Mouse (Mus musculus): ENCODE measurements at regions not wholly inside any gene's neighbourhood (a gene's known extent, or its start where the extent isn't known, plus 50 kb on each side); places are given as distances from the start of the nearest gene placed in this dataset.

- DNase-seq (ENCODE audit: low read depth, low spot score), result no peak
These were observed 65.3 kb downstream of the Med10 start for GRCm38 (mm10) chr13:69867296-69868065.

GRCm38 (mm10) chr13:69896536-69896935 is 94.3 kb downstream of the Med10 start:
- DNase-seq (ENCODE audit: low read depth, low spot score), result no peak

GRCm38 (mm10) chr13:69901139-69901538 is 98.9 kb downstream of the Med10 start:
- no peak for DNase-seq (ENCODE audit: low read depth, low spot score)

- DNase-seq (ENCODE audit: low read depth, low spot score), result no peak
These were observed 104.8 kb downstream of the Med10 start for GRCm38 (mm10) chr13:69906802-69907537.

GRCm38 (mm10) chr13:69915796-69916195 is 113.6 kb downstream of the Med10 start:
- DNase-seq (ENCODE audit: low read depth, low spot score), result no peak

GRCm38 (mm10) chr13:69932695-69933550 is 130.7 kb downstream of the Med10 start:
- no peak for DNase-seq (ENCODE audit: low read depth, low spot score)

- DNase-seq (ENCODE audit: low read depth, low spot score), result no peak
These were observed 131.3 kb downstream of the Med10 start for GRCm38 (mm10) chr13:69933551-69933845.

- DNase-seq (ENCODE audit: low read depth, low spot score), result no peak
These were observed 137.6 kb downstream of the Med10 start for GRCm38 (mm10) chr13:69939791-69940190.

- no peak for DNase-seq (ENCODE audit: low read depth, low spot score)
These were observed 142.5 kb downstream of the Med10 start for GRCm38 (mm10) chr13:69944651-69945050.

- no peak for DNase-seq (ENCODE audit: low read depth, low spot score)
These were observed 144.4 kb downstream of the Med10 start for GRCm38 (mm10) chr13:69946615-69947014.

DNA sequence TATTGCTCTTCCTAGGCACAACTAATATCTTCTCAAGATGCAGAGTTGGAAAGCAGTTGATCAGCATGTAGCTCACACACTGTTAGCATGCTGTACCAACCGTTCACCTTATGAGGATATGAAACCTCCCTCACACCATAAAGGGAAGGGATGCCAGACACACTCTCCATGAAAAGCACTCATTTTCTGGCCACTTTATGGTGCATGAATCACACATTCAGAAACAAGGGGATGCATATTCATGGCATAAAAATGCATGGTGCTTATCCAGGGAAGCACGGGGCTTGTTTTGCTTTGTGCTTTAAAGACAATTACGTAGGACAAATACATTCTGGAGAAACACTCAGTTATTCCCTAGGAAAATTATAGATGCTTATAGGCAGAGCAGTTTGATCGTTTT is 149.9 kb downstream of the Med10 start:
- DNase-seq (ENCODE audit: low read depth, low spot score), result no peak

- DNase-seq (ENCODE audit: low read depth, low spot score), result no peak
These were observed 152.0 kb downstream of the Med10 start for GRCm38 (mm10) chr13:69954171-69954570.

DNA sequence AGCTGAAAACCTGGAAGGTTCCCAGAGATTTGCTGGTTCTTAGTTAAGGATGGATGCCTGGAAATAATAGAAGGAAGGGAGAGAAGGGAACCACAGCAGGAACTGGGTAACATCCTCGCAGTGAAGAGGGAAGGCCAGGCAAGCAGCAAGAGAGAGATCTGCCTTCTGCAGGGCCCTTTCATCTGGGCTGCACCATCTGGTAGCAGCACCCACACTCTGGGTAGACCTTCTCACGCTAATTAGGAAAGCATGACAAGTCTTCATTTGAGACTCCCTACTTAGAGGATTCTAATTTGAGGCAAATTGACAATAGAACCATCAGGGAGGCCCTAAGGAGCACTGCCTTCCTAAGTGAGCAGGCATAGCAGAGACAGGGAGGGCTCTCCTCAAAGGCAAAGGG is 153.3 kb downstream of the Med10 start:
- DNase-seq (ENCODE audit: low read depth, low spot score), result no peak

- no peak for DNase-seq (ENCODE audit: low read depth, low spot score)
These were observed 161.7 kb downstream of the Med10 start for GRCm38 (mm10) chr13:69963944-69964343.

DNA sequence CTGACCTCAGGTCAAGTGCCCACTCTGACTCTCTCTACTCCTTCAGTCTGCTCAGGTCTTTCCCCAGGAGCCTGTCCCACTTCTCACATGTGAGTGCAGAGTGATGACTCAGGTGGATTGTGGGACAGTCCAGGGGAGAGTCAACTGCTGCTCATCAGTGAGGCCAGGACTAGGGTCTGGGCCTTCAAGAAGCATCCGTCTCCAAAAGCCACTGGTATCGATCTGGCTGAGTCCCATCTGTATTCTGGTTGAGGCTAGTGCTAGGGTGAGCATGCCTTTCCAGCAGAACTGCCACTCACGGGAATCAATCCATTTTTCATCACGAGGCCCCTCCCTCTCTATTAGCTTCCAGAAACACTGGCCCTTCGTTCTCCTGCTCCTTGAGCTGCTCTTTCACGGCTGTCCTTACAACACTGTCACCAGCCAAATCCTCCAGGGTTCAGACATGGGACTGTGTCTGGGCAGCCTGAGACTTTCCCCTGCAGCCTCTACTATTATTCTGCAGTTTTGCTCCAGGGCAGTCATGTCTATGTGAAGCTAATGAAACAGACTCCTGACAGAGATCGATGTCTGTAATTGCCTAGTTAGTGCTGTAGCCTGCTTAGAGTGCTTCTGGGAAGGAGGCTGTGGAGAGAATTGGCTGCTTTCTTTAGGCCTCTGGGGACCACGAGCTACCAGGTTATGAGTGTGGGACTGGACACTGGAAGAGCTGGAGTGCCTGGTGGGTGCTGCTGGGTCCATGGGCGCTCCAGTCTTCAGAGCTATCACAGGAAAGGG is 169.3 kb downstream of the Med10 start:
- no peak for DNase-seq (ENCODE audit: low read depth, low spot score)

DNA sequence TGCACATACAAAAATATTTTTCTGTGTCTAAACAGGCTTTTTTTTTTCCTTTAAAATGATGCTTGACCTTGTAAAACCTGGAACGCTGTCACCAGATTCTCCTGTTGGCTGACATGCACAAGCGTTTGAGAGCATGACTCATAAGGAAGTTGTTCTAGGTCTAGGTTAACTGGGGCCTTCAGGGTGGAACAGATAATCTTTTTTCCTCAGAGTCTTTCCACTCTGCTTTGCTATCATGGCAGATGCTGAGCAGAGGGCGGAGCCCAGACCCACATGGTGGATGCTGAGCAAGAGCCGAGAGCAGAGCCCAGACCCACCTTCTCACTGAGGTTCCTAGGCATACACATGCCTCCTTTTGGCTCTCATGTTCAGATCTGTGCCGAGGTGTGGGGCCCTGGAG is 172.6 kb downstream of the Med10 start:
- DNase-seq (ENCODE audit: low read depth, low spot score), result no peak

DNA sequence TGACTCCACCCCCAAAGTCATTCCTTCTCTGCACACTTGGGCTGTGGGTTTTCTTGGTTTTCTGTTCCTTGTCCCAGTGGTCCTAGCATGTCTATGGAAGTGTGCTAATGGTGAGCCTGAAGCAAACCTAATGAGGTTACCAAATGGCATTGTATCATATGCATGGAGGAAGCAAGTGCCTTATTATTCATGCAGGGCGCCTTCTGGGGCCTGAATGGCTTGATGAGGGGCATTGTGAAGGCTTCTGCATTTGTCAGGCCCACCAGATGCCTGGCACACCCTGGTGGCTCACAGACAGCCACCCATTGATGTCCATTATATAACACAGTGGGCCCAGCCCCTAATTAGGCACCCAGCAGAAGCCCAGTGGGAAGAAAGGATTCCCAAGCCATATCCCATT is 182.0 kb downstream of the Med10 start:
- no peak for DNase-seq (ENCODE audit: low read depth, low spot score)

DNA sequence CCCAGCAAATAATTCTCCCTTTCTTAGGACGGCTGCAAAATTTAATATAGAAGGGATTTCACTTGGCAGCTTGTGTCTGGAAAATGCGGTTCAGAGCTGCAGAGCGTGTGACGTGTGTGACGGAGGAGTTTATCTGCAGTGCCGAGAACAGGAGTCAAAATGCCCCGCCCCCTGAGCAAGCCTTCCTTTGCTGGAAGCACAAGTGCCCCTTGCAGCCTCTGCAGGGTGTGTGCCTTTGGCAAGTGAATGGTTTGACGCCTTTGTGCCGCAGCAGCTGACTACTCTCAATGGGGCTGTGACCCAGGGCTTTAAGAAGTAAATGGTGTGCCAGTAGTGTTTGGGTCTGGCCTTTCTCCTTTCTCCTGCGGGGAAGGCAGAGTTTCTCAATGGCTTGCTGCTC is 185.0 kb downstream of the Med10 start:
- DNase-seq (ENCODE audit: low read depth, low spot score), result no peak

DNA sequence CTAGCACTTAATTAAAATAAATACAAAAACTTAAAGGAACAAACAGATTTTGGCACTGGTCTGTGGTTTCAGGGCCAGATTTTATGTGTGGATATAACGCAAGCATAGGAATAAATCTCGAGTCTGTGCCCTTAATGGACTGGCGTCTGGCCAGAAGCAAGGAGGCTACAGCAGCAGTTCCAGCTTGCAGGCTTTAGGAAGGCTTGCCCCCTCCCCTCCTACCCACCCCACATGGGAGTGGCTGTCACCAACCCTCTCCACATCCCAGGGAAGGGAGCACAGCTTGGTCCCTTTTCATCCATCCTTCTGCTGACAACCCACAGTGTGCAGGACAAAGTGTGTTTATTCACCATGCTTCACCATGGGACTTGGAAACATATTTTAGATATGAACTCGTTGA is 186.1 kb downstream of the Med10 start:
- no peak for DNase-seq (ENCODE audit: low read depth, low spot score)

DNA sequence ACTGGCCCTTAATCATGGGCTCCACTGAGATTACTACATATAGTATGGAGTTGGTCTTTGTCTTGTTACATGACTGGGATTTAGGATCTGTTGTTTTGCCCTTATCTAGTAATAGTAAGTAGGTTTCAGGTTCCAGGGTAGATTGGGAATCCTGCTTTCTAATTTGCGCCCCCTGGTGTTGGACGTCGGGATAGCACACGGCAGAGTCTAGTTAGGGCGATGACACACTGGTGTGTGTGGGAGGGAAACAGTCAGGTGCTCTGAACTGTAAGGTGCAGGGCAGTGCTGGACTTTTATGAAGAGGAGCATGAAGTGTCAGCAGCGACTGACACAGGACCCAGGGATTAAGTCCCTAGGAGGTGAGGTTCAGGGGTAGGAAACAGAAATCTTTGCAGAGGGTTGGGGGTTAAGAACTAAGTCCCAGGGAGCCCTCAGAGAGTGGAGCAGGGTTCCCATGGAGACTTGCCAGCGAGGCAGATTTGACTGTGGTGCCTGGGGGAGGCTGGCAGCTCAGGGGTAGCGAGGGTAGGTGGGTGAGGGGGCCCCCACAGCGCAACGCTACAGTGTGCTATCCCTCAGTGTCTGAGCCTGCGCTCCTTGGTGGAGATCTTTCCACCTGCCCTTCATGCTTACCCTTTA is 189.2 kb downstream of the Med10 start:
- DNase-seq (ENCODE audit: low read depth, low spot score), result peak; percentile 5

DNA sequence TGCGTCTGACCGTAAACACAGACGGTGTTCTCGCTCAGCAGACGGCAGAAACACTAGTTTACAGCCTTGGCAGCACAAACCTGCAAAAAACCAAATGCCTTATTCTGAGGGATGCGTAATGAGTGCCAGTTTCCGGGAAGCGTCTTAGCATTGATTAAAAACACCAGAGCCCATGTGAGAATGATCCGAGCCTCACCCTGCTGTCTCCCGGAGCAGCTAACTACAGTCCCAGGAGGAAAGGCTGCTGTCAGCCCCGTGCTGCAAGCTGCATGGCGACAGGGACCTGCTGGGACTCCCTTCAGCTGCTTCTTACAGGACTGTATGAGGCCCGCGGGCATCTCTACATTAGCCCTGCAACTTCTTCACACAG is 189.7 kb downstream of the Med10 start:
- DNase-seq (ENCODE audit: low read depth, low spot score), result no peak
